Mouse (Mus musculus) granulocyte monocyte progenitor cell, adult 5-6 weeks (primary cell): ENCODE data around the gene Shbg. TPM values are rescaled to one million over a fixed set of nuclear protein-coding genes. Genes with fewer than 3 reads are reported as not detected.
A peak's percentile ranks its signal among the peaks of the same experiment; 100 is the strongest.

Source experiments
- ATAC-seq: replicated peaks from 2 replicates; pipeline ENCODE4 v1.8.0; 2016; ENCODE audit warnings: mild to moderate bottlenecking, moderate TSS enrichment, inconsistent platforms; ENCODE audit not compliant: poor library complexity, severe bottlenecking
- total RNA-seq, 2 experiments: library from RNA; stranded (forward) in 1 of 2; stranded (reverse) in 1 of 2; fragments of 200-712, 200-1000 nt in 1 of 2; fragments of >200 nt in 1 of 2; fragmentation: Nextera tagmentation in 1 of 2; gene quantifications; 2 replicates each; pipeline ENCODE4 v1.2.3; 2014 to 2017

The Shbg gene
- total RNA-seq, 2 experiments from 2014 or later = not detected

DNA sequence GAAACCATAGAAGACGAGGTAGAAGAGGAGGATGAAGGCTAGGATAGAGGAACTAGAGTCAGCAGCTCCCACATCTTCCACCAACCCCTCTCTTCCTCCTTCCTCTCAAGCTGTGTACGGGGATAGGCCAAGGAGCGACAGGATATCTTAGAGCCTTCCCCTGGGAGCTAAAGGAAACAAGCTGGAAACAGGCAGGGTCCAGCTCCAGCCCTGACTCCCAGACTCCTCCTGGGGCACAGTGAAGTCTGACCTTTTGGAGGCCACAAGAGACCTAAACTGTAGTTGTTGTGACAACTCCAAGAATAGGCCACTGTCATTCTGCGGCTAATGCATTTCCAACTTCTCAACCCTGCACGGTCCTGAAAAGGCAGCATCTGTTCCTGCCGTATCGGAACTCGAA lies 14.2 kb downstream of the Shbg start:
- ATAC-seq = no peak

DNA sequence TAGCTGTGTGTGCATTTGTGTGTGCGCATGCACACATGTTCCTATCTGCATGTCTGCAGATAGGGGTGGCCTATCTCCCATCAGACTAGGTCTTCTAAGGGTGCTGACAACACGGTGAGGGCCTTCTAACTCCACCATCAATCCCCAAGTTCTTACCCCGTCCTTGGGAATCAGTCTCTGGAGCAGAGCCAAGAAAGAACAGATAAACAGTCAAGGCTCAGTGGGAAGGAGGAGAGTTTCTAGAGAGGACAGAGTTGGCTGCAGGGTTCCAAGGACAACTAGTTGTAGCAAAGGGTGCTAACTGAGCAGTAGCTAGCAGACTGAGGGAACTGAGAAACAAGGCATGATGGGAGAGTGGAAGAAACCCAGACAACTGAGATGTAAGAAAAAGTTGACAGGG lies 15.9 kb downstream of the Shbg start:
- ATAC-seq = no peak

DNA sequence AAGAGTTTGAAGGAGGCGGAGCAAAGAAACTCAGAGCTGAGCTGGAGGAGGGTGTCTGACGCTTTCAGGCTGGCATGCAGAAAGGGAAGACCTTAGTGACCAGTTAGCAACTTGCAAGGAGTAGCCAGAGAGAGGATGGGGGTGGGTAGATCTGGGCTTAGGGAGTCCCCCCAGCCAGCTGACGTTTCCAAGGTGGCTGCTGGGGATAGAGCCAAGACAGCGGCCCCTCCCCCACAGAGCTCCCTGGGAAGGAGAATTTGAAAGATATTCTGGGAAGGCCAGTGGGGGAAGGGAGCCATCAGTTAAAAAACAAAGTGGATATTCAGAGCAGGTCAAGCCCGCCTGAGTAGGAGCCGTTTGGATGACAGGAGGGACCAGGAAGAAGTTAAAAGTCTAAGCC lies 17.6 kb downstream of the Shbg start:
- no peak for ATAC-seq

DNA sequence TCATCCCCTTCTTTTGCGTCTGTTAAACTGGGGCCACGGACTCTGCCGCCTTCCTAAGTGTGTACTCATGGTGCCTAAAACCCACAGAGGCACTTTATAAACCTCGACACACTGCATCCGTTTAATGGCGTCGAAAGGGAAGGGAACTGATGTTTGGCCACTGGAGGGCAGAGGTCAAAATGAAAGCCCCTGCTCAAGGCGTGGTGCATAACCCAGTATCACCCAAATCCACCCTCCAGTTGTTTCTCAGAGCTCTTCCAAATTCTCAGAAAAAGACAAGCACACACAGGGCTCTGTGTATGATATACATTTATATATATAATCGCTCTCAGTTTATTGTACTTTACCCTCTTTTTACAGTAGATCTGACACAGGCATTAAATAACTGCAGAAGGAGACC lies 18.3 kb downstream of the Shbg start:
- ATAC-seq = no peak

DNA sequence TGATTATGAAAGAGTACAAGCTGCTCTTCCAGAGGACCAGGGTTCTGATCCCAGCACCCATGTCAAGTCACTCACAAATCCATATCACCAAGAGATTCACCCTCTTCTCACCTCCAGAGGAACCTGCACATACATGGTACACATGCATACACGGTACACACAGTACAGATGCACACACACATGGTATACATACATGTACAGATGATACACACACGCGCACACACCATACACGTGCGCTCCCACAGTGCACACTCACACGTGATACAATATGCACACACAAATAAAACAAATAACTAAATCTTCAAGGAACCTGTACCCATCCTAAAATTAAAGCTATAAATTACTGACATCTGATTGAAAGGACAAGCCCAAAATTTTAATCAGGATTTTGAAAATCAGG lies 22.9 kb downstream of the Shbg start:
- no peak for ATAC-seq

DNA sequence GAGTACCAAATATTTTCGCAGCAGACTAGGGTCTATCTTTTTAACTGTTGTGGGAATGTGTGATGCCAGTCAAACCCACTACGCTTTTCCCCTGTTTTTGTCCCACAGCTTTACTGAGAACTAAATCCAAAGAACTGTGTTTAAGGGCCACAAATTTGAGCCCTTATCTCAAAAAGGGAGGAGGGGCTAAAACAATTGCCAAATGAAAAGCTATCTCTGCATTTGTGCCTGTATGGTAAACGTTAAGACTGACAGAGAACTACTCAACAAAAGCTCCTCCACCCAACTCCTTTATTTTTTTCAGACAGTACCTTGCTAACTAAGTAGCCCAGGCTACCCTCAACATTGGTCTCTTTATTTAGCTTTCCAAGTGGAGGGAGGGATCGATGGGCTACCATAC lies 24.9 kb downstream of the Shbg start:
- ATAC-seq = no peak

DNA sequence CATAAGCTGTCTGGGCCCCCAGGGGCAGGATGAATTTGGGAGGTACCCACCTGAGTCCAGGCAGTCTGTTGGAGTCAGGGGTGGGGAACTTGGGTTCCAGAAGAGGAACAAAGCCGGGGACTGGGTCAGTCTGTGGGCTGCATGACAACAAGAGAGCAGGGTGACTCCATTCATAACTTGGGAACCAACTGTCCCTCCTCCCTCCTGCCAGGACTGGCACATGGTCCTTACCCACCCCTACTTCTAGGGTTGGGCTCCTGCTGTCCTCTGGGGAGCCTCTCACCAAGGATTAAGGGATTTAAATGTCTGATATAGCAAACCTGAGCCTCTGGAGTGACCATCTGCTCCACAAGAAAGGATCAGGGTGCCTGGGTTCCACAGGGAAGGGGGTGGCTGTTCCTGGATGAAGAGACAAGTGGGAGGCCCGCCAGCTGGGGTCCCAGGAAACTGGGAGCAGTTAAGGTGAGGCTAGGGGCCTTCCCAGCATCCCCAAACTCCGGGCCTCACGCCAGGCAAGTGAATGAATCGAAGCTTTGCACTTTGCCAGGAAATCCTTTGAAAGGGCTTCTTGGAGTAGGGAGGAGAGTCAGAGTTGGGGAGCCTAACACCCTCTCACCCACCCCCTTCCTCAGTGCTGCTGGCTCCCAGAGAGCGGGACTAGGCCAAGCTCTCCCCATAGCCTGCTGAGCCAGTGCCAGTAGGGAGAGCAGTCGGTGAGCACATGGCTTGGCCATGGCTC lies 25.6 kb downstream of the Shbg start:
- no peak for ATAC-seq

DNA sequence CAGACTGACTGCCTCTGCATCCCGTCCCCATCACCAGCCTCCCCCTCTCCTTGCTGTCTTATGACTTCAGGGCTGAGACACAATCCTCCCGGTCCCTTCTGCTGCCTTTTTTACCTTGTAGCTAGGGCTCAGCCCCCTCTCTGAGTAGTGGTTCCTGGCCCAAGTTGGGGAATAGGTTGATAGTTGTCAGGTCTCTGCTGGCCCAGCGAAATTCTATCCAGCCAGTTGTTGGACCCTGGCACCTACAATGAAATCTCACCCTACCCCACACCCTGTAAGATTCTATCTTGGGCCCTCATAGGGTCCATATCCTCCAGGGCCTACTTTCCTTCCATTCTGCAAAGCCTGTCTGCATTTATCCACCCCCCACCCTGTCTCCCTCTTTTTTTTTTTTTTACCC lies 26.3 kb downstream of the Shbg start:
- ATAC-seq = no peak

DNA sequence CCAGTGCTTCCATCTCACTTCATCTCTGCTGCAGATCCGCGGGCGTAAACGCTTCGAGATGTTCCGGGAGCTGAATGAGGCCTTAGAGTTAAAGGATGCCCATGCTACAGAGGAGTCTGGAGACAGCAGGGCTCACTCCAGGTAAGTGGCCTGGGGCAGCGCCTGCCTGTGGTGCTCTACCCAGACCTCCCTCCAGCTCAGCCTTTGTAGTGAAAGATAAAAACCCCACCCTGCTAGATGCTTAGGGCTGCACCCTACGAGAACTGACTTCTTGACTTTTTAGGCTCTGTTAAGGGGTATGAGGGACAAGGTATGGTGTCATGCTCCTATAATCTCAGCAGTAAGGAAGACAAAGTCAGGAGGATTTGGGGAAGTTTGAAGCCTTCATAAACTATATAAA lies 27.1 kb downstream of the Shbg start:
- no peak for ATAC-seq

DNA sequence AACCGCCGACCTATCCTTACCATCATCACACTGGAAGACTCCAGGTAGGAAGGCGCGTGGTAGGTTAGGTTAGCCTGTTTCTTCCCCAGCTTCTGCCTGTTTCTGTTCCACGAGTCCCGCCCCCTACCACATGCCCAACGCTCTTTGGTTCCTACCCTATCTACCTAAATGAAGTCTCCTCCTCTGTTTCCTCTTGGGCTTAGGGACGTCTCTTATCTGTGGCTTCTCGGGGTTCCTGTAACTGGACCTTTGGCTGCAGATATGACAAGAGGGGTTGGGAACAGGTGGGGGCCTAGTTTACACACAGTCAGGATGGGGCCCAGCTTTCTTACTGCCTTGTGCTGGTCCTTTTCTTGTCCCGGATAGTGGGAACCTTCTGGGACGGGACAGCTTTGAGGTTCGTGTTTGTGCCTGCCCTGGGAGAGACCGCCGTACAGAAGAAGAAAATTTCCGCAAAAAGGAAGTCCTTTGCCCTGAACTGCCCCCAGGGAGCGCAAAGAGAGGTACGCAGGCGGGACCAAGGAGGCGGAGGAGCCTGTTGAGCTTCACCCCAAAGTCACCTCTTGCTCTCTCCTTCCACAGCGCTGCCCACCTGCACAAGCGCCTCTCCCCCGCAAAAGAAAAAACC lies 28.4 kb downstream of the Shbg start:
- ATAC-seq = no peak

DNA sequence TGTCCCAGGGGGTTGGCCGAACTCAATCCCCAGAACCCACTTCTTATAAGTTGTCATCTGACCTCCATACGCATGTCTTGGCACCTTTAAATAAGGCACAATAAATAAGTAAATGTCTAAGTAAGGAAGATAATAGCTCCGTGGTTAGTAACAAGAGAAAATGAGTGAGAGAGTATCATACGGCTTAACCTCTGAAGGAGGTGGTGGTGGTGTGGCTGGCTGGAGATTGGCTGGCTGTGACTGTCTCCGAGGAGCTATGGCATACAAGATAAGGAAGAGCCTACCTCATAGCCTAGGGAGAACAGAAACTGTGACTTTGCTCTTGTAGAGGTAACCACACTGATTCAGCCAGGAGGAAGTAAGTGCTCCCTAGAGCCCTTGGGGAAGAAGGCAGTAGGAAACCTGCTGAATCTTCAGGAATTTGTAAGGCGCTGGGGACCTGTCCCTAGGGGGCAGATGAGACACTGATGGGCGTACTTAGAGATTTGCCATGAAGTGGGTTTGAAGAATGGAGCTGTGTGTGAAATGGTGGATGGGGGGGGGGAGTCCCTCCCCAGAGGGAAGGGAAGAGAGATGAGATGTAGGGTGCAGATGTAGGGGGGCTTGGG lies 31.9 kb downstream of the Shbg start:
- ATAC-seq = peak; percentile 81

DNA sequence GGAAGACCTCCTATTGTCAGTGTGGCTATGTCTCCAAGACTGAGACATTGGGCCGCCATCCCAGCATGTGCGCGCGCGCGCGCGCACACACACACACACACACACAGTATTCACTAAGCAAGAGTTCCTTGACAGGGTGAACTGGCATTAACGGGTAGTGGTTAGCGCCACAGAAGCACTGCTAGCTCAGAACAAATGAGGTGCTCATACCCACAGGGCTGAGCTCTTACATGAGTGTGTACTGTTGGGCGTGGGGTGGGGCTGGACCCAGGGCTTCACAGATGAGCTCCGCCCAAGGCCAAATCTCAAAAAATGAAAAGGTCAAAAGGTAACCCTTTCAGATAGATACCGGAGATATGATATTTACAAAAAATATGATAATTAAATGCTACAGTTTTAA lies 32.8 kb downstream of the Shbg start:
- ATAC-seq = no peak

DNA sequence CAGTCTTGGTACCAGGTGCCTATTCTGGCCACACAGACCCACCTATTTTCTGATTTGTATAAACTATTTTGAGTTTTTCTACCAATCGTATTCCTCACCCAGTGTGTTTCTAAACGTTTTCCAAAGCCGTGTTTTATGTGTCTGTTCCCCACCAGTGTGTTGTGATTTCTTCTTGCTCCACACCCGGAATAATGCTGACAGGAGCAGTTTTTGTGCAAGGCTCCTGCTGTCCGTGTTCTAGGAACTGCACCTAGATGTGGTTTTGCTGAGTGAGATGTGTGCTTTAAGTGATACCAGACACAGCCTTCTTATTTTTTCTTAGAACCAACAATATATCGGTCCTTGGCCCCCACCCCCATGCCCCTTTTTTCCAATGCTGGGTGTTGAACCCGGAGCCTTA lies 33.7 kb downstream of the Shbg start:
- no peak for ATAC-seq

DNA sequence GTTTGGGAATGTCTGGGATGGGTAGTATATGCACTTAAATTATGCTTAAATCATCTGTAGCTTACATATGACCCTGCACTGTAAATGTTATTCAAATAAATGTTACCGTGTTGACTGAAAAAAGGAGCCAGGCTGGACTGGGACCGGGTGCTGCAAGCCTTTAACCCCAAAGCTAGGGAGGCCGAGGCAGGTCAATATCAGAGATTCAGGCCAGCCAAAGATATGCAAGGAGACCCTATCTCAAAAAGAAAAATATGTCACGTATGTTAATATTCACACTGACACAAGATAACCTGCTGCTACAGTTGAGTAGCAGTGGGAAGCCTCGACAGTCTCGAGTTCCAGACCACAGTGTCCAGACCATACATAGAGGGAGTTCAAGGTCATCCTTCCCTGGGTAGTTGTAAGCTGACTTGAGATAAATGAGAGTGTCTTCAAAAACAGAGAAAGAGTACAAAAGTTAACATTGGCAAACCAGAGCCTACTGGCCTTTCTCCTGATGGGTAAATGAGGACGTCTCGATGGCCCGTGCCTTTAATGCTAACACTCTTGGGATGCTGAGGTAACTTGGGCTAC lies 35.4 kb downstream of the Shbg start:
- no peak for ATAC-seq

DNA sequence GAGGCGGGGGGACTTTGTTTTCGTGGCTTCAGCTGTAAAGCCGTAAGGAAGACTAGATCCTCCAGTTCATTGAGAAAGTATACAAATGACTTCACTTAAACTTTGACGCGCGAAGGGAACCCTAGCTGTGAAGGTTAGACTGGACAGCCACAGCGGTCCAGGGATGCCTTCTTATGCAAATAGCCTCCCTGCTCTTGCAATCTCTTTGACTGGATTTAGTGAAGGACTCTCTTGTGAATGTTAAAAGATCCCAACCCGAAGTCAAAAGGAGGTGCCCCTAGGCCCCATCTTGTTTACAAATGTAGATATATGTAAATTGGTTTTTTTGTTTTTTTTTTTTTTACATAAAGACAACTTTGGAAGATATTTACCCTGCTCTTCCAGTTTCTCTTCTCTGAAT lies 35.9 kb downstream of the Shbg start:
- no peak for ATAC-seq

DNA sequence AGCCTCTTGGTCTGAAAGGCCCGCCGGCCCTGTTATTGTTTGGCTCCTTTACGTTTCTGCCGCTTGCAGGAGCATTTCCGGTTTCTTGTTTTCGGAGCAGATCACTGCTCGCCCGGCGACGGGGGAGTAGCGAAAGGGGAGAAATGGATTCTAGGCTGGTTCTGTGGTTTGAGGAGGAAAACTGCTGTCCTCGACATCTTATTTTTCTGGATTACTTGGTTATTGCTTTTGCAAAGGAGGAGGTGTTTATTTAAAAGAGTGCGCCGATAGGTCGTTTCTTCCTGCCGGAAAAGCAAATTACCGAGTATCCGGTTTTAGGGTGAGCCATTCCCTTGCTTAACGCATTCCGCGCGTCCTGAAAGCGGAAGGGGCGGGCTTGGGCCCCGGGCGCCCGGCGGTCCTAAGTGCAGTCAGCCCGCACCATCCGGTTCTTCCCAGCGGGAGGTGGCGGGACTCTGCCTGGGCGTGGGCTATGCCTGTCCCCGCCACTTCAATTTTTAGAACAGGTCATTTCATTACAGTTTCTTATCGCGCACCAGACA lies 36.5 kb downstream of the Shbg start:
- ATAC-seq = peak; percentile 57

DNA sequence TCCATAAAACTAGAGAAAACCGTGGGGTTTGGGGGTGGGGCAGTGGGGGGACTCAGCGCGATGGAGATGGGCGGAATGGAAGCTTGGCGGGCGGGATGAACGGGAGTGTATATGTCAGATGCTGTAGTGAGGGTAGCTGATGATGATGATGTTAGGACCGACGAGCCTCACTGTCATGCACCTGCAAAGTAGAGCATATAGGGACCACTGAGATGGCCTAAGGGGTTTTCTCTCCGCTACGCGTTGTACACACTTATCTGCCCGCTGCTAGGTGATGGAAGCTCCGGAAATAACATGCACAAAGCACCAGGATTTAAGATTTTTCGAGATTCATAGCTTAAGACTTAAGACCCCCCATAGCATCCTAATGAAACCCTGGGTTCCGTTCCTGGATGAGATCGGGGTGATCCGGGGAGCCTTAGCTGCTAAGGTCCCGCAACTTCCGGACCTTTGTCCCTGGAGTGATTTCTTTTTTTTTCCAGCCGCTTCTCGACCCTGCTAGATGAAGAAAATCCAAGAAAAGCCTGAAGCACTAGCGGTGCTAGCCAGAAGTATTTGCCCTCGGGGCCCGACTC lies 37.0 kb downstream of the Shbg start:
- ATAC-seq = no peak

DNA sequence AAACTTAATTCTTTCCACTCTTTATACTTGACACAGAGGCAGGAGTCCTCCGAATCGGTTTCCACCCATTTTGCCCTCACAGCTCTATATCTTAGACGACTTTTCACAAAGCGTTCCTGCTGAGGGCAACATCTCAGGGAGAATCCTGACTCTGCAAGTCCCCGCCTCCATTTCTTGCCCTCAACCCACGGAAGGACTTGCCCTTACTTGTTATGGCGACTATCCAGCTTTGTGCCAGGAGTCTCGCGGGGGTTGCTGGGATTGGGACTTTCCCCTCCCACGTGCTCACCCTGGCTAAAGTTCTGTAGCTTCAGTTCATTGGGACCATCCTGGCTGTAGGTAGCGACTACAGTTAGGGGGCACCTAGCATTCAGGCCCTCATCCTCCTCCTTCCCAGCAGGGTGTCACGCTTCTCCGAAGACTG lies 37.6 kb downstream of the Shbg start, which contains the start of the genes Wrap53 and Trp53:
Gene Wrap53 (minus strand): TSS at position 165 of the 424 bp plus-strand sequence.
Gene Trp53 (plus strand): TSS at position 269 of the 424 bp plus-strand sequence.
- peak; percentile 70 for ATAC-seq

DNA sequence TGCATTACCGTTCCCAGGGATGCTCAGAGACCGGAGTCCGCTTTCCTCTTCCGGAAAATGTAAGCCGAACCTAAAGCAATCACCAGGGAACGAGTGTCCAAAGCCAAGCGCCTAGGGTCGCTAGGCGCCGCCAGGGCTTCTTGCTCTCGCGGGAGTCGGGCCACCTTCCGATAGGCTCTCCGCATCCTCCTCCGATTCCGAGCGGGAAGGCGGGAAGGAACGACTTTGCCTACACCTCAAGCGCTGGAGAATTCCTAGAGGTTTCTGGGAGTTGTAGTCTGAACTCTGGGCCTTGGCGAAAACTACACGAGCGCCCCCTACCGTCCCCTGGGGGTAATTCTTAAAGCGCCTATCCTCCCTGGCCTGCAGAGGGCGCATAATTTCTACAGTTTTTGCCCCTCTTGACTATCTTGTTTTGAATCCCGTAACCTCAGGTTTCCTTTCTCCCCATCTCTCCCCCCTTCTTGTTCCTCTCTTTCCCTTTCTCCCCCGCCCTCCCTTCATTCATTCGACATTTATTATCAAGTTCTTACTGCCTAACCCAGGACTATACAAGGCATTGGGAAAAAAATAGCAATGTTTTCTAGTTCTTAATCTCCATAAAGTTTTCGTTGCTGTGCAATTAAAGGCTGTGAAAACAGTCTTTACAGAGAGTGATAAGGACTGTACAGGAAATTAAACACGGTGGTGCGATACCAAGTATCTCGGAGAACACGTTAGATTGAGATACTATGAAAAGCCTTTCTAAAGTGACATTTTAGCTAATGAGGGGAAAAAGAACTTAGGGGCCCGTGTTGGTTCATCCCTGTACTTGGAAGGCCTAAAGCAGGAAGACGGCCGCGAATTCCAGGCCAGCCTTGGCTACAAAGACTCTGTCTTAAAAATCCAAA lies 38.3 kb downstream of the Shbg start:
- ATAC-seq = peak; percentile 76

DNA sequence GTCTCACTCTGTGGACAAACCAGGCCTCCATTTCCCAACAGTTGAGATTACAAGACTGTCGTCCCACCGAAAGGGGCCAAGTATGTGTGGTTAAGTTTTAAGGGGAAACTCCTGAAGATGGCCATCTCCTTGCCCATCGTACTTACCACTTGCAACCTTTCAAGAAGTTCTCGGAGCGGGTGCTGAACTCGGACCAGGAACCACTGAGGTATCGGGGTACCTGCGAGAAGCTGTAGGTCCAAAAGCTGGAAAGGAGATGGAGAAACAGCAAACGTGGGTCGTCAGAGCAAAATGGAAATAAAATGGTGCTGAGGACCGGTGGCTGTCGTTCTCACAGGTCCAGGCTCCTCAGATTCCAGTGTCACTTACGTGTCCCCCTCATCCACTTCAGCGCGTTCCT lies 39.4 kb downstream of the Shbg start:
- no peak for ATAC-seq
